Mouse (Mus musculus) left cerebral cortex, postnatal 36 days (tissue): ENCODE data around the gene Slc6a1. TPM values are rescaled to one million over a fixed set of nuclear protein-coding genes. Genes with fewer than 3 reads are reported as not detected.
"Not testable (repeated sequence)": the region's sequence is repeated elsewhere in the genome, so short reads cannot be mapped to it uniquely, and the experiment has no call there.

Experiments
- DNase-seq, 2 experiments: peaks; one replicate each; pipeline ENCODE4 v3.0.0; 2021 to 2022; ENCODE audit warnings: low spot score in 2 of 2, mixed read lengths in 1 of 2
- intact Hi-C: fragments of 180-260 bp; cut with DNase I; formaldehyde crosslinking; loops from one replicate; pipeline ENCODE4 v1.15.1; 2025
- total RNA-seq, 2 experiments: library from RNA; stranded (reverse); gene quantifications; 2 replicates each; pipeline ENCODE4 v1.2.3; 2021

Slc6a1 gene
- total RNA-seq, 2 experiments from 2014 or later = 289 to 308 TPM

- intact Hi-C loops = no loop called here
These were observed 54.4 kb downstream of the Slc6a1 start for GRCm38 (mm10) chr6:114336944-114337215.

GRCm38 (mm10) chr6:114341381-114341780, 58.9 kb downstream of the Slc6a1 start:
- DNase-seq, intact Hi-C loops: not testable (repeated sequence)

More at GRCm38 (mm10) chr6:114336944-114337215, 54.4 kb downstream of the Slc6a1 start:
- DNase-seq = no peak

GRCm38 (mm10) chr6:114343740-114344139, 61.3 kb downstream of the Slc6a1 start:
- intact Hi-C loops = loop anchor here (1.0 to 2.0 kb wide), 2 partner anchors 119 to 254 kb away; no protein-coding TSS in a partner anchor
- peak; percentile 56 to 59 for DNase-seq

- intact Hi-C loops = loop anchor here (1.0 to 5.0 kb wide), 4 partner anchors 52 to 353 kb away; partner anchors contain the start of gene Hrh1
- DNase-seq = peak; percentile 50 to 57
These were observed 62.7 kb downstream of the Slc6a1 start for GRCm38 (mm10) chr6:114345156-114345555.

- intact Hi-C loops = loop anchor here (5.0 kb wide), 2 partner anchors 49 to 114 kb away; partner anchors contain the start of gene Hrh1
- DNase-seq = peak; percentile 72 to 73
These were observed 65.7 kb downstream of the Slc6a1 start for GRCm38 (mm10) chr6:114347831-114348754.

GRCm38 (mm10) chr6:114354635-114355034, 72.2 kb downstream of the Slc6a1 start:
- no peak for DNase-seq
- intact Hi-C loops = no loop called here

- no peak for DNase-seq
These were observed 75.7 kb downstream of the Slc6a1 start for GRCm38 (mm10) chr6:114358171-114358570.

GRCm38 (mm10) chr6:114362355-114362754, 79.9 kb downstream of the Slc6a1 start:
- intact Hi-C loops = no loop called here
- DNase-seq = no peak

More at GRCm38 (mm10) chr6:114358171-114358570, 75.7 kb downstream of the Slc6a1 start:
- intact Hi-C loops = no loop called here

GRCm38 (mm10) chr6:114363740-114364139, 81.3 kb downstream of the Slc6a1 start:
- DNase-seq = no peak
- intact Hi-C loops = no loop called here

- DNase-seq = no peak
- intact Hi-C loops = loop anchor here (5.0 kb wide), 2 partner anchors 38 to 83 kb away; no protein-coding TSS in a partner anchor
These were observed 82.3 kb downstream of the Slc6a1 start for GRCm38 (mm10) chr6:114364734-114365133.

- intact Hi-C loops = loop anchor here (5.0 kb wide), 2 partner anchors 36 to 81 kb away; no protein-coding TSS in a partner anchor
- DNase-seq = no peak
These were observed 83.8 kb downstream of the Slc6a1 start for GRCm38 (mm10) chr6:114366191-114366590.

Other genes with a start within 250 kb of the Slc6a1 start
- 100 to 1,000 TPM; 722 to 790 TPM for gene Atp2b2, start 240.0 kb upstream of the Slc6a1 start, total RNA-seq
- 10 to 100 TPM; 80.9 to 87.4 TPM for gene Slc6a11, start 151.4 kb upstream of the Slc6a1 start, total RNA-seq
- 10 to 100 TPM; 21.0 to 23.1 TPM for gene Hrh1, start 115.3 kb downstream of the Slc6a1 start, total RNA-seq